Mouse (Mus musculus): Measurements from ENCODE around the gene Ccdc120.

GRCm38 (mm10) chrX:7725841-7726240, 24.9 kb downstream of the Ccdc120 start:
- TF ChIP-seq CTCF (IDR thresholded peaks at IDR 0.05; ENCODE audit: control insufficient read depth, insufficient read depth, insufficient replicate concordance, low read depth, low read length) (no peak), POLR2A (IDR thresholded peaks at IDR 0.05; ENCODE audit: control insufficient read depth, low read depth, low read length) (no peak)
